Mouse (Mus musculus): ENCODE measurements around the gene Hmcn2.

GRCm38 (mm10) chr2:31297602-31298268, 16.5 kb upstream of the Hmcn2 start:
- TF ChIP-seq CTCF (IDR thresholded peaks at IDR 0.05; ENCODE audit: control insufficient read depth, insufficient read depth, insufficient replicate concordance, low read depth, low read length) (no peak), POLR2A (IDR thresholded peaks at IDR 0.05; ENCODE audit: control insufficient read depth, low read depth, low read length) (no peak)

Data from testis, adult 2 months (tissue).